Mouse (Mus musculus): Measurements from ENCODE around the gene Tymp.

The Tymp gene

DNA sequence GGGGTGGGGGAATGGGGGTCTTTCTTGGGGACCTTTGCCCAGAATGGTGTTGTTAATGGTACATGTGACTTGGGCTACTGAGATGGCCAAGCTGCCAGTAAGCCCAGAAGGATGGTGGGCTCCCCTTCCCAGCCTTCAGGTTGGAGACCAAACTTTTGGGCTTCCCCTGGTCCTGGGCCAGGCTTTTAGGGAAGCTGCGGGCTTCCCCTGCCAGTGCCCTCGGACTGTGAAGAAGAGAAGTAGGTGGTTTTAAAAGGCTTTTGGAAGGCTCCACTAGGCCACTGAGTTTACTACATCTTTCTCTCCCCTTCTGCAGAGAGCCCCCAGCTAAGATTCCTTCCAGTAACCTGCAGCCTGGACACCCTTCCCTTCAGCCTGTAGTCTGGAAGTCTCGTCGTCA lies 53.2 kb downstream of the Tymp start:
- no peak for DNase-seq

DNA sequence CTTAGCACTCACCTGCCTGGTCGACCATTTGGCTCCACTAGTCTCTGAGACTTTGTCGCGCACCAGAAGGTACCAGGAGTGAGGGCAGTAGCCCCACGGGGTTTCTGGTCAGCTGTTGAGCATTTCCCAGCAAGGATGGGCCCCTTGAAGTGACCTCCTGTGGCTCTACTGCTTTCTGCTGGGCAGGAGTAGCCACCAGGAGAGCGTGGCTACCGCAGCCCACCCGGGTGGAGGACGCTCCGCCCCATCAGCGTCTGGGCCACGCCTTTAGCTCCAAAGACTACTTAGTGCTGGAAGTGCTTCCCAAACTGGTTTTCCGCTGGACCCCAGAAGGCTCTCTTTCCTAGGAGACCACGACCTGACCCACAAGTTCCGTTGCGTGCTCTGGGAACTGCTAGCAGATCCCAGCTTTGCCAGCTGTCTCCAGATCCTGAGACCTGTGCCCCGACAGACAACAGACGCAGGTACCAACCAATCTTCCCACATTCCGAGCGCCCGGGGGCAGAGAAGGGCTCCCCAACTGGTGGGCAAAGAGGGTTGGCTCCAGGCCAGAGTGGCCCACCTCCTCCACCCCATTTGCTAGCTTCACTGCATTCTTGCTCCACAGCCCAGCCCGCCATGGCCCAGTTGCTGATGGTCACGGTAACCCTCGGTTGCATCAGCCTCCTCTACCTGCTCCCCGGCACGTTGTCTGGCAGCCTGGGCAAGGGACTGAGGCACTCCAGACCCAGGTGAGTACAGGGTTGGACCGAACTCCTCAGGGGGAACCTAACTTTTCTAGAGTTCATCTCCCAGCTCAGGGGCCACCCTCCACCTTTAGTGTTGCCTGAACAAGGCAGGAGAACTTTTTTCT lies 53.9 kb downstream of the Tymp start, which contains the start of gene Adm2:
TSS of gene Adm2 (plus strand) at position 51 of the 853 bp plus-strand sequence.
- DNase-seq = no peak
